Mouse (Mus musculus) hindbrain, embryonic 13.5 days (tissue): ENCODE data around the gene Map1lc3b. TPM values are rescaled to one million over a fixed set of nuclear protein-coding genes. Genes with fewer than 3 reads are reported as not detected.

Experiments
- polyA plus RNA-seq: library from polyadenylated mRNA; unstranded; fragments of >200 nt; fragmentation: Nextera tagmentation; extraction: Ambion mirVana; gene quantifications from 2 replicates; pipeline ENCODE4 v1.2.1, GENCODE M21; 2015

Gene Map1lc3b
- polyA plus RNA-seq, 1 experiment from 2014 or later = 372 TPM

Other genes starting within 250 kb of the Map1lc3b start
- gene 1700018B08Rik, start 46.0 kb upstream of the Map1lc3b start, polyA plus RNA-seq = not detected in 2 replicates
- gene Fbxo31, start 11.6 kb upstream of the Map1lc3b start, polyA plus RNA-seq = 24.4 and 26.8 TPM in 2 replicates
- 27.5 and 28.3 TPM in 2 replicates for gene Zcchc14, start 62.5 kb downstream of the Map1lc3b start, polyA plus RNA-seq
- 87.0 and 90.0 TPM in 2 replicates for gene Jph3, start 139.3 kb downstream of the Map1lc3b start, polyA plus RNA-seq
- 43.5 and 47.4 TPM in 2 replicates for gene Klhdc4, start 239.2 kb downstream of the Map1lc3b start, polyA plus RNA-seq